Mouse (Mus musculus) cerebellum, adult 2 months (tissue): ENCODE results near the gene Klrb1a.

ENCODE experiments used
- CTCF ChIP-seq: fragments of 200-500 bp; IDR thresholded peaks from 2 replicates; pipeline ENCODE4 v1.5.1; 2011; ENCODE audit warnings: low read depth, mild to moderate bottlenecking, control low read depth, low read length, moderate library complexity, borderline replicate concordance; ENCODE audit not compliant: insufficient read depth
- POLR2A ChIP-seq: fragments of 200-500 bp; IDR thresholded peaks from 2 replicates; pipeline ENCODE4 v1.6.1; 2011; ENCODE audit warnings: low read length, control low read depth, borderline replicate concordance; ENCODE audit not compliant: insufficient read depth

DNA sequence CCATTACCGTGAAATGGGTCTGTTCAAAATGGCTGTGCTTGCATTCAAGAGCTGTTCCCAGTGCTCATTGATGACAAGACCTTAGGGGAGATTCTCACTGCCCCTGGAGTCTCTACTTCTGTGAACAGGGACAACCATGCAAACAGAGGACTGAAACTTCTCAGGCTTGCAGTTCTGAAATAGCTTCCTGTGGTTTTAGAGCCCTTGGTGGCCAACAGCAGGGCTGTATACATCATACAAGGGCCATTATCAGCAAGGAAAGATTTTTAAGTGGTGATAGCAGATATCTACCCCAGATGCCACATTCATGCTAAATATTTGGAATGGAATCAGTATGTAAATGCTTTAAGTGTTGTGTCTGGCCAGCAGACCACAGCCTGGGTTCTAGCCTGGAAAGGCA, 29.6 kb upstream of the Klrb1a start:
- no peak for TF ChIP-seq CTCF
- TF ChIP-seq POLR2A = no peak
